Mouse (Mus musculus) 3134 (cell line): ENCODE data around the gene Gpr33.

Source experiments
- DNase-seq: peaks from one replicate; pipeline ENCODE4 v3.0.0-alpha.2; 2011; ENCODE audit warnings: low spot score; ENCODE audit not compliant: insufficient read length; ENCODE audit errors: extremely low read depth

Gpr33 gene

GRCm38 (mm10) chr12:51985826-51986225, 42.0 kb downstream of the Gpr33 start:
- no peak for DNase-seq

GRCm38 (mm10) chr12:51985163-51985748, 42.6 kb downstream of the Gpr33 start:
- no peak for DNase-seq

GRCm38 (mm10) chr12:51983625-51984024, 44.2 kb downstream of the Gpr33 start:
- DNase-seq: no peak

GRCm38 (mm10) chr12:51976531-51976930, 51.3 kb downstream of the Gpr33 start:
- no peak for DNase-seq

GRCm38 (mm10) chr12:51974381-51974780, 53.5 kb downstream of the Gpr33 start:
- peak; percentile 6 for DNase-seq
